ENCODE assay signal across 6 mouse cellular contexts in the genomic region with DNA sequence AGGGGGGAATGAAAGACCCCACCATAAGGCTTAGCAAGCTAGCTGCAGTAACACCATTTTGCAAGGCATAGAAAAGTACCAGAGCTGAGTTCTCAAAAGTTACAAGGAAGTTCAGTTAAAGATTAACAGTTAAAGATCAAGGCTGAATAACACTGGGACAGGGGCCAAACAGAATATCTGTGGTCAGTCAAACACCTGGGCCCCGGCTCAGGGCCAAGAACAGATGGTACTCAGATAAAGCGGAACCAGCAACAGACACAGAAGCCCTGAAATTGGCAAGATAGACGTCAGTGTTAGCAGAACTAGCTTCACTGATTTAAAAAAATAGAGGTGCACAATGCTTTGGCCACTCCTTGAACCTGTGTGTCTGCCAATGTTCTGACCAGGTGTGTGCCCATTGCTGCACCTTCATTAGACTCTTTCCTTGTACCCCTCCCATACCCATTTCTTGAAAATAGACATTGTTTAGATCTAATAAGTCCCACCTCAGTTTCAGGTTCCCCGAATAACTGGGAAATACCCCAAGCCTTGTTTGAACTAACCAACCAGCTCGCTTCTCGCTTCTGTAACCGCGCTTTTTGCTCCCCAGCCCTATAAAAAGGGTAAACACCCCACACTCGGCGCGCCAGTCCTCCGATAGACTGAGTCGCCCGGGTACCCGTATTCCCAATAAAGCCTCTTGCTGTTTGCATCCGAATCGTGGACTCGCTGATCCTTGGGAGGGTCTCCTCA. TPM values are rescaled to one million over a fixed set of nuclear protein-coding genes. Genes with fewer than 3 reads are reported as not detected.
DNase-seq lines count a peak whose midpoint lies in the region; ATAC-seq and TF ChIP-seq lines count a peak whose summit lies in the region.
"Not testable (repeated sequence)": the region's sequence is repeated elsewhere in the genome, so short reads cannot be mapped to it uniquely, and the experiment has no call there.

No protein-coding gene starts in this region.

- not testable (repeated sequence) for TF ChIP-seq EP300 in liver, postnatal 0 days (IDR thresholded peaks at IDR 0.05; ENCODE audit: low read depth)

- not testable (repeated sequence) for H3K27me3 ChIP-seq in cerebellum, adult 2 months (ENCODE audit: control insufficient read depth, insufficient read depth, low read length); intestine, embryonic 15.5 days (replicated peaks); liver, adult 2 months (ENCODE audit: control insufficient read depth, insufficient read depth, low read length); liver, postnatal 0 days (ENCODE audit: insufficient read depth, low read length); spleen, adult 2 months (ENCODE audit: control insufficient read depth, insufficient read depth, low read length)

- peaks cover 35% of the 10 kb centered on the region for H3K4me1 ChIP-seq in cerebellum, adult 2 months (ENCODE audit: control insufficient read depth, insufficient read depth, low read length)
- H3K4me1 ChIP-seq in intestine, embryonic 15.5 days (replicated peaks); liver, adult 2 months (ENCODE audit: control insufficient read depth, insufficient read depth, low read length); liver, postnatal 0 days (ENCODE audit: insufficient read depth); spleen, adult 2 months (ENCODE audit: control insufficient read depth, insufficient read depth, insufficient read length): not testable (repeated sequence)

- H3K27ac ChIP-seq in cerebellum, adult 2 months (ENCODE audit: insufficient read depth, low read length), result 0 out of 2 replicates have a peak overlapping the region, but pooled peaks have one; percentile 64
- not testable (repeated sequence) for H3K27ac ChIP-seq in intestine, embryonic 15.5 days
- peak overlapping the region; percentile 24 for H3K27ac ChIP-seq in liver, adult 2 months (replicated peaks; ENCODE audit: insufficient read depth, low read depth, low read length)
- peak overlapping the region; percentile 67; the same call in 1 of the 2 replicates for H3K27ac ChIP-seq in liver, postnatal 0 days (ENCODE audit: low read depth)
- H3K27ac ChIP-seq in spleen, adult 2 months (ENCODE audit: insufficient read depth, low read length), result peak overlapping the region; percentile 88

- H3K79me2 ChIP-seq in liver, adult 2 months (ENCODE audit: control insufficient read depth, insufficient read depth, low read length), result not testable (repeated sequence)

- TF ChIP-seq POLR2A in cerebellum, adult 2 months (IDR thresholded peaks at IDR 0.05; ENCODE audit: borderline replicate concordance, insufficient read depth, low read length); liver, adult 2 months (IDR thresholded peaks at IDR 0.05; ENCODE audit: extremely low read depth, insufficient read depth, low read length); spleen, adult 2 months (IDR thresholded peaks at IDR 0.05; ENCODE audit: low read depth, low read length): not testable (repeated sequence)

- H3K36me3 ChIP-seq in intestine, embryonic 15.5 days; liver, adult 2 months (ENCODE audit: control insufficient read depth, insufficient read depth, low read length); liver, postnatal 0 days (replicated peaks; ENCODE audit: insufficient read depth, low read length): not testable (repeated sequence)
- H3K36me3 ChIP-seq in spleen, adult 2 months (ENCODE audit: control insufficient read depth, insufficient read depth, low read length), result peaks cover 27% of the 10 kb centered on the region

- H3K4me2 ChIP-seq in intestine, embryonic 15.5 days (replicated peaks); liver, postnatal 0 days (ENCODE audit: low read depth, low read length): not testable (repeated sequence)

- H3K4me3 ChIP-seq in cerebellum, adult 2 months (replicated peaks; ENCODE audit: insufficient read depth, low read depth, low read length); intestine, embryonic 15.5 days (replicated peaks); liver, adult 2 months (ENCODE audit: insufficient read depth, low read depth, low read length); liver, postnatal 0 days (ENCODE audit: low read depth, low read length): not testable (repeated sequence)
- peak overlapping the region; percentile 10; the same call in 1 of the 2 replicates for H3K4me3 ChIP-seq in spleen, adult 2 months (ENCODE audit: extremely low read depth, insufficient read depth, insufficient read length)

- WGBS in cerebellum, adult 2 months, result 44% methylated on average over 5 of the region's 18 CpGs
- WGBS in intestine, embryonic 15.5 days, result 94% methylated on average over 3 of the region's 18 CpGs
- WGBS in liver, adult 2 months, result 66% methylated on average over 3 of the region's 18 CpGs
- WGBS in liver, postnatal 0 days (ENCODE audit: insufficient replicate concordance), result no CpG with 5 or more reads among the region's 18 CpGs
- 88% methylated on average over 3 of the region's 18 CpGs for WGBS in spleen, adult 2 months

- ATAC-seq in intestine, embryonic 15.5 days, result peak; percentile 62; the same call in 1 of the 2 replicates
- ATAC-seq in liver, postnatal 0 days, result peak; percentile 65
- 0 out of 2 replicates have a peak, but pooled peaks have one; percentile 26 for ATAC-seq in megakaryocyte progenitor cell, adult 5-6 weeks (replicated peaks; ENCODE audit: poor library complexity)

- not testable (repeated sequence) for DNase-seq in cerebellum, adult 2 months; liver, adult 2 months (ENCODE audit: extremely low read depth, low read depth, low spot score); liver, postnatal 0 days; spleen, adult 2 months (ENCODE audit: low read depth in 1 of 2, low spot score in 2 of 2)

- not testable (repeated sequence) for TF ChIP-seq CTCF in cerebellum, adult 2 months (IDR thresholded peaks at IDR 0.05; ENCODE audit: borderline replicate concordance, insufficient read depth, low read depth, low read length); liver, adult 2 months (IDR thresholded peaks at IDR 0.05; ENCODE audit: low read depth, low read length); liver, postnatal 0 days (IDR thresholded peaks at IDR 0.05; ENCODE audit: low read depth); spleen, adult 2 months (IDR thresholded peaks at IDR 0.05; ENCODE audit: extremely low read depth, insufficient read depth, insufficient read length, insufficient replicate concordance)

- H3K9me3 ChIP-seq in intestine, embryonic 15.5 days; liver, postnatal 0 days (ENCODE audit: low read length): not testable (repeated sequence)

- not testable (repeated sequence) for H3K9ac ChIP-seq in intestine, embryonic 15.5 days; liver, adult 2 months (ENCODE audit: low read depth, low read length); liver, postnatal 0 days (replicated peaks)

RNA-seq across cellular contexts. Expression of gene Camk2b, which starts 55.2 kb away (rescaled TPM):
- 479 and 518 TPM in 2 replicates for polyA plus RNA-seq in cerebellum, adult 2 months (2012; rRNA removed)
- polyA plus RNA-seq in intestine, embryonic 15.5 days (2015; fragmentation: Nextera tagmentation; extraction: Ambion mirVana), result 5.3 and 5.9 TPM in 2 replicates
- 6.4 and 8.5 TPM in 2 replicates for total RNA-seq in liver, adult 2 months (2014; rRNA removed)
- 2.9 and 8.1 TPM in 2 replicates for polyA plus RNA-seq in liver, adult 2 months (2012; rRNA removed)
- polyA plus RNA-seq in liver, postnatal 0 days (2015; fragmentation: Nextera tagmentation; extraction: Ambion mirVana), result 2.0 and 2.4 TPM in 2 replicates
- 1.2 and 1.8 TPM in 2 replicates for total RNA-seq in megakaryocyte progenitor cell, adult 5-6 weeks (2015)
- 0.83 and 1.7 TPM in 2 replicates for total RNA-seq in megakaryocyte progenitor cell, adult 5-6 weeks (2017)
- 0.50 and 7.8 TPM in 2 replicates for polyA plus RNA-seq in spleen, adult 2 months (2012; rRNA removed)

RNA-seq across cellular contexts. Expression of gene Ykt6, which starts 55.4 kb away (rescaled TPM):
- polyA plus RNA-seq in cerebellum, adult 2 months (2012; rRNA removed), result 54.2 and 54.9 TPM in 2 replicates
- polyA plus RNA-seq in intestine, embryonic 15.5 days (2015; fragmentation: Nextera tagmentation; extraction: Ambion mirVana), result 48.7 and 51.8 TPM in 2 replicates
- total RNA-seq in liver, adult 2 months (2014; rRNA removed), result 41.6 and 41.8 TPM in 2 replicates
- 37.4 and 39.9 TPM in 2 replicates for polyA plus RNA-seq in liver, adult 2 months (2012; rRNA removed)
- 15.1 and 16.6 TPM in 2 replicates for polyA plus RNA-seq in liver, postnatal 0 days (2015; fragmentation: Nextera tagmentation; extraction: Ambion mirVana)
- total RNA-seq in megakaryocyte progenitor cell, adult 5-6 weeks (2015), result 17.4 and 18.2 TPM in 2 replicates
- total RNA-seq in megakaryocyte progenitor cell, adult 5-6 weeks (2017), result 44.4 and 48.7 TPM in 2 replicates
- polyA plus RNA-seq in spleen, adult 2 months (2012; rRNA removed), result 31.0 and 34.3 TPM in 2 replicates

Comparison
In these comparisons a context has a peak if more than half of its experiments do, and no peak if none do; other contexts are left out.
1. RNA of gene Camk2b, which starts 55.2 kb away (polyA plus RNA-seq): 479 to 518 TPM in cerebellum, adult 2 months; 2.9 to 8.1 TPM in liver, adult 2 months, 0.50 to 7.8 TPM in spleen, adult 2 months, 5.3 to 5.9 TPM in intestine, embryonic 15.5 days and 2.0 to 2.4 TPM in liver, postnatal 0 days; every median in the first group is over 10 times any median in the second.
2. Peak in every context shown above with its lines, with median percentiles within 50 percentile points of each other: ATAC-seq.